Mouse (Mus musculus): ENCODE measurements at regions not wholly inside any gene's neighbourhood (a gene's known extent, or its start where the extent isn't known, plus 50 kb on each side); places are given as distances from the start of the nearest gene placed in this dataset.

DNA sequence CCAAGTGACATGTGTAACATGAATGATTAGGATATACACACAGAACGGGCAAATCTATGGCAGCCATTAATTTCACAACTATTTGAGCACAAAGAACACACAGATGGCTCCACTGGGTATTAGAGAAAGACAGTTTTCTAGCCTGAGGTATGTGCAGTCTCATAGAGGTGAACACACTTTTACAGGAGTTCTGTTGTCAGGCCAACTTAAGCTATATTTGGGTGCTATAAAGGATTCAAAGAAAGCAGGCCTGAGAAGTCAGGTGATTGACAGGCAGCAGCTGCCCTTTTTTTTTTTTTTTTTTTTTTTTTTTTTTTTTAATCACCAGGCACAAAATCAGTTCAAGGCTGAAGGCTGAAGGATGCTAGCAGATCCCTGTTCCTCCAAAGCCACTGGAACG lies 153.0 kb downstream of the Gm11361 start:
- DNase-seq (ENCODE audit: low read depth, low spot score), result no peak

DNA sequence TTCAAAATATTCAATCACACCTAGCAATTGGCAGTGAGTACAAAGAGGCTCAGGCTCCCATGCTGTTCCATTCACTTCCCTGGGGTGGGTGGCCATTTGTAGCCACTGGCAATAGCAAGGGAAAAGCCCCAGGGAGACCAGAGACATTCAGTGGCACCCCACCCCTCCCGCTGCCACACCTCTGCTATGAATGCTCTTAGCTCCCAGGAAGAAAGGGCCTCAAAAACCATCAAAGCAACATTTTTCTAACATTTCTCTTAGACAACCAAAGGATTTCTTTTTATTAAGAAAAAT lies 152.2 kb downstream of the Gm11361 start:
- no peak for DNase-seq (ENCODE audit: low read depth, low spot score)

GRCm38 (mm10) chr13:28408868-28409608 lies 151.7 kb downstream of the Gm11361 start:
- peak; percentile 80 for DNase-seq (ENCODE audit: low read depth, low spot score)

- no peak for DNase-seq (ENCODE audit: low read depth, low spot score)
Measured at GRCm38 (mm10) chr13:28400459-28400858, 143.1 kb downstream of the Gm11361 start.

Data from forelimb bud, embryonic 11.5 days (tissue).